Mouse (Mus musculus): Measurements from ENCODE around the gene Arl8b.

- TF ChIP-seq CTCF (IDR thresholded peaks at IDR 0.05; ENCODE audit: low read depth, low read length) = no peak
- TF ChIP-seq POLR2A (IDR thresholded peaks at IDR 0.05; ENCODE audit: borderline replicate concordance, low read depth, low read length) = no peak
Observed at GRCm38 (mm10) chr6:108837958-108838357, 55.1 kb downstream of the Arl8b start.

Measured in bone marrow macrophage, adult 2 months (primary cell).